Mouse (Mus musculus): ENCODE data around the gene Igf1r. TPM values are rescaled to one million over a fixed set of nuclear protein-coding genes. Genes with fewer than 3 reads are reported as not detected.

Igf1r gene
- polyA plus RNA-seq, 1 experiment from 2014 or later = 6.8 TPM

DNA sequence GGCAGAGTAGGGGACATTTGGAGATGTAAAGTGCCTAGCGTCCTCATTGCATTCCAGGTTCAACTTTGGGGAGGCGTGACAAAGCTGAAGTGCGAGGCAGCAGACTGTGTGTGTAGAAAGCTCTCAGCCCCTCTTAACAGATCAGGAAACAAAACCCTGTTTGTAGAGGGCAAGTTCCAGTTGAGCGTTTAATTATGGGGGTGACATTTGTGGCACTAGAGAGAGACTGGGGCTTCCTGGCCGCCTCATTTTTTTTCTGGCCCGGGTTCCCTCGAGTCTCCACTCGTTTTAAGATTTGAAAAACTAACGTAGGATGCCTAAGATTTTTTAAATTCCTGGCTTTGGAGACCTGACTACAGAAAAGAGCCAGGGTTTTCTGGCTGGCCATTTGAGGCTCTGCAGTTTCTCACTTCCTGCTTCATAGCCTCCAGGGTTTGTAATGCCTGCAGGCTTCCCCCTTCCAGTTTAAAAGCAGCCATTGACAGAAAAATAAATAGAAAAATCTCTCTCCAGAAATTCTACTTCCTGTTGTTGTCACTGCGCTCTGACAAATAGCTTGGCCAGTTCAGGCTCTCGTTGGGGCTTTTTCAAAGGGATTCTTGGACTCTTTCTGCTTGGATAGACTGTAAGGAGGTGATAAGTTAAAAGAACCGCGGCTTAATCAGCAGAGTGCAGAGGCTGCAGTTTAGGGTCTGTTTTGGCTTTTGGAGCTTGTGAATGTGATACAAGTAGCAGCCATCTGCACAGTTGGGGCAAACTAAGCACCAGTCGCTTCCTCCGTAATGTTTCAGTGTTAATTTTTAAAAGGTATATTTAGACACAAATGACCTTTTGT lies 20.8 kb downstream of the Igf1r start:
- ATAC-seq (ENCODE audit: low FRiP score, low TSS enrichment) (peak; percentile 47; the same call in 1 of the 2 replicates), DNase-seq (ENCODE audit: low spot score) (no peak)
- H3K36me3 ChIP-seq (ENCODE audit: control insufficient read depth, insufficient read depth, low read length) = no peaks in the 10 kb centered on the region
- WGBS = 10% methylated on average over 15 of the region's 15 CpGs
- H3K4me1 ChIP-seq (replicated peaks; ENCODE audit: control insufficient read depth, insufficient read depth) = peaks cover 6% of the 10 kb centered on the region
- no peak overlapping the region for H3K4me3 ChIP-seq (ENCODE audit: low read depth, low read length)
- peak overlapping the region; percentile 21 for H3K4me2 ChIP-seq (replicated peaks; ENCODE audit: low read depth)
- no peak for TF ChIP-seq EP300 (optimal IDR thresholded peaks at IDR 0.05)
- no peak for TF ChIP-seq CTCF (IDR thresholded peaks at IDR 0.05; ENCODE audit: low read depth)
- H3K9ac ChIP-seq (ENCODE audit: low read length) = peak overlapping the region; percentile 35
- H3K27me3 ChIP-seq (ENCODE audit: control insufficient read depth, insufficient read depth, low read length) = no peaks in the 10 kb centered on the region
- H3K27ac ChIP-seq (replicated peaks) = peak overlapping the region; percentile 65
- no peaks in the 10 kb centered on the region for H3K9me3 ChIP-seq (ENCODE audit: control insufficient read depth, low read length)

- no peak overlapping the region for H3K9ac ChIP-seq (ENCODE audit: low read length)
- H3K4me3 ChIP-seq (ENCODE audit: low read depth, low read length) = no peak overlapping the region
- no peak for TF ChIP-seq EP300 (optimal IDR thresholded peaks at IDR 0.05)
- no peak for TF ChIP-seq CTCF (IDR thresholded peaks at IDR 0.05; ENCODE audit: low read depth)
- ATAC-seq (ENCODE audit: low FRiP score, low TSS enrichment) (no peak), DNase-seq (ENCODE audit: low spot score) (no peak)
- peaks cover 7% of the 10 kb centered on the region; the same call in 1 of the 2 replicates for H3K4me1 ChIP-seq (replicated peaks; ENCODE audit: control insufficient read depth, insufficient read depth)
- H3K27ac ChIP-seq (replicated peaks) = no peak overlapping the region
- 29% methylated on average over 3 of the region's 3 CpGs for WGBS
- no peaks in the 10 kb centered on the region for H3K9me3 ChIP-seq (ENCODE audit: control insufficient read depth, low read length)
- no peaks in the 10 kb centered on the region for H3K36me3 ChIP-seq (ENCODE audit: control insufficient read depth, insufficient read depth, low read length)
- H3K4me2 ChIP-seq (replicated peaks; ENCODE audit: low read depth) = no peak overlapping the region
- H3K27me3 ChIP-seq (ENCODE audit: control insufficient read depth, insufficient read depth, low read length) = no peaks in the 10 kb centered on the region
These were observed 29.3 kb downstream of the Igf1r start for GRCm38 (mm10) chr7:67981956-67982355.

DNA sequence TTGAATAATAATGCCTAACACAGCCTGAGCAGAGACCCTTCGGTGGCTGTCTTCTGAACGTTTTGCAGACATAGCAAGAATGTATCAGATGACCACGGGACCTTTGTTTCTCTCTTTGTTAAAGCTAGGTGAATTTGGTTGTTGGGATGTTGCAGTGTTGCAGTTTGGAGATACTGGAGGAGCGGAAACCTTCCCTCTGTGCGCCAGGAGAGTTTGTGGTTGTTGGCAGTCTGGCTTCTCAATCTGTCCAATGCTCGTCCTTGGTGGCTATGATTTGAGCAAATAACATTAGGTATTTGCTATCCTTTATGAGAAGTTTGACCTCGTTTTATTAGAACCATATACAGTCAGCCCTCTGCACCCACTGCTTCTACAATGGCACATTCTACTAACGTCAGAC lies 30.2 kb downstream of the Igf1r start:
- ATAC-seq (ENCODE audit: low FRiP score, low TSS enrichment) = no peak
- DNase-seq (ENCODE audit: low spot score) = no peak
- Histone ChIP-seq H3K4me1 (replicated peaks; ENCODE audit: control insufficient read depth, insufficient read depth) (peaks cover 7% of the 10 kb centered on the region; the same call in 1 of the 2 replicates), H3K36me3 (ENCODE audit: control insufficient read depth, insufficient read depth, low read length) (no peaks in the 10 kb centered on the region), H3K4me3 (ENCODE audit: low read depth, low read length) (no peak overlapping the region), H3K27ac (replicated peaks) (no peak overlapping the region), H3K9ac (ENCODE audit: low read length) (no peak overlapping the region), H3K4me2 (replicated peaks; ENCODE audit: low read depth) (no peak overlapping the region), H3K27me3 (ENCODE audit: control insufficient read depth, insufficient read depth, low read length) (no peaks in the 10 kb centered on the region), H3K9me3 (ENCODE audit: control insufficient read depth, low read length) (no peaks in the 10 kb centered on the region)
- TF ChIP-seq EP300 (optimal IDR thresholded peaks at IDR 0.05) (no peak), CTCF (IDR thresholded peaks at IDR 0.05; ENCODE audit: low read depth) (no peak)
- WGBS = 68% methylated on average over 8 of the region's 8 CpGs

- Histone ChIP-seq H3K4me1 (replicated peaks; ENCODE audit: control insufficient read depth, insufficient read depth) (peaks cover 7% of the 10 kb centered on the region; the same call in 1 of the 2 replicates), H3K36me3 (ENCODE audit: control insufficient read depth, insufficient read depth, low read length) (no peaks in the 10 kb centered on the region), H3K9ac (ENCODE audit: low read length) (no peak overlapping the region), H3K9me3 (ENCODE audit: control insufficient read depth, low read length) (no peaks in the 10 kb centered on the region), H3K4me3 (ENCODE audit: low read depth, low read length) (no peak overlapping the region), H3K27ac (replicated peaks) (no peak overlapping the region), H3K27me3 (ENCODE audit: control insufficient read depth, insufficient read depth, low read length) (no peaks in the 10 kb centered on the region), H3K4me2 (replicated peaks; ENCODE audit: low read depth) (no peak overlapping the region)
- ATAC-seq (ENCODE audit: low FRiP score, low TSS enrichment) (no peak), DNase-seq (ENCODE audit: low spot score) (no peak)
- no peak for TF ChIP-seq CTCF (IDR thresholded peaks at IDR 0.05; ENCODE audit: low read depth)
- no peak for TF ChIP-seq EP300 (optimal IDR thresholded peaks at IDR 0.05)
- WGBS = 73% methylated on average over 7 of the region's 7 CpGs
These were observed 30.8 kb downstream of the Igf1r start for GRCm38 (mm10) chr7:67983451-67983850.

- Histone ChIP-seq H3K4me1 (replicated peaks; ENCODE audit: control insufficient read depth, insufficient read depth) (peaks cover 7% of the 10 kb centered on the region; the same call in 1 of the 2 replicates), H3K4me3 (ENCODE audit: low read depth, low read length) (no peak overlapping the region), H3K27me3 (ENCODE audit: control insufficient read depth, insufficient read depth, low read length) (no peaks in the 10 kb centered on the region), H3K9me3 (ENCODE audit: control insufficient read depth, low read length) (no peaks in the 10 kb centered on the region), H3K4me2 (replicated peaks; ENCODE audit: low read depth) (no peak overlapping the region), H3K9ac (ENCODE audit: low read length) (no peak overlapping the region), H3K36me3 (ENCODE audit: control insufficient read depth, insufficient read depth, low read length) (no peaks in the 10 kb centered on the region), H3K27ac (replicated peaks) (no peak overlapping the region)
- DNase-seq (ENCODE audit: low spot score) = no peak
- WGBS = 55% methylated on average over 5 of the region's 5 CpGs
- no peak for ATAC-seq (ENCODE audit: low FRiP score, low TSS enrichment)
- TF ChIP-seq EP300 (optimal IDR thresholded peaks at IDR 0.05) = no peak
- no peak for TF ChIP-seq CTCF (IDR thresholded peaks at IDR 0.05; ENCODE audit: low read depth)
These were observed 32.4 kb downstream of the Igf1r start for GRCm38 (mm10) chr7:67985003-67985416.

- H3K36me3 ChIP-seq (ENCODE audit: control insufficient read depth, insufficient read depth, low read length) = no peaks in the 10 kb centered on the region
- DNase-seq (ENCODE audit: low spot score) (no peak), ATAC-seq (ENCODE audit: low FRiP score, low TSS enrichment) (no peak)
- no peak overlapping the region for H3K27ac ChIP-seq (replicated peaks)
- no peaks in the 10 kb centered on the region for H3K27me3 ChIP-seq (ENCODE audit: control insufficient read depth, insufficient read depth, low read length)
- no peaks in the 10 kb centered on the region for H3K9me3 ChIP-seq (ENCODE audit: control insufficient read depth, low read length)
- WGBS = 68% methylated on average over 5 of the region's 5 CpGs
- TF ChIP-seq CTCF (IDR thresholded peaks at IDR 0.05; ENCODE audit: low read depth) = no peak
- TF ChIP-seq EP300 (optimal IDR thresholded peaks at IDR 0.05) = no peak
- peaks cover 7% of the 10 kb centered on the region; the same call in 1 of the 2 replicates for H3K4me1 ChIP-seq (replicated peaks; ENCODE audit: control insufficient read depth, insufficient read depth)
- no peak overlapping the region for H3K4me3 ChIP-seq (ENCODE audit: low read depth, low read length)
- no peak overlapping the region for H3K9ac ChIP-seq (ENCODE audit: low read length)
- H3K4me2 ChIP-seq (replicated peaks; ENCODE audit: low read depth) = no peak overlapping the region
These were observed 32.9 kb downstream of the Igf1r start for GRCm38 (mm10) chr7:67985511-67985910.
